Mouse (Mus musculus): ENCODE results near the gene Ncf4.

DNA sequence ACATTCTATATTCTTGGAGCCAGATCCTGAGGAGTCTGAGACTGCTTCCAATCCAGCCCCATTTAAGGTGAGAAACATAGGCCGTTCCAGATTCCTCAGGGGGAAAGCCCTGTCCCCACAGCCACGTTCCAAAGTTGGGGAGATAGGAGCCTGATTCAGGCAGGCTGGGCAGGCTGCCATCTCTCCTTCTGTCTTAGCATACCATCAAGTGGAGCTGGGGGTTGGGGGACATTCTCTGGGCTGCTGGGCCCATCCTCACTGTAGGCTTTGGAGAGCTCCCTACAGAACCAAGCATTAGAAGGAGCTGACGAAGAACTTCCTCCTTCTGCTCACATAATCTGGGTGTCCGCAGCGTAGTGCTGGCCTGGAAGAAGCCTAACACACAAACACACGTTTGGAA lies 827 bp upstream of the Ncf4 start:
- TF ChIP-seq CTCF (IDR thresholded peaks at IDR 0.05) (no peak), EP300 (IDR thresholded peaks at IDR 0.05) (no peak)
